Mouse (Mus musculus) liver, postnatal 0 days (tissue): ENCODE measurements at regions not wholly inside any gene's neighbourhood (a gene's known extent, or its start where the extent isn't known, plus 50 kb on each side); places are given as distances from the start of the nearest gene placed in this dataset.

Experiments used
- CTCF ChIP-seq: sonication (generic); IDR thresholded peaks from 2 replicates; pipeline ENCODE4 v1.5.1; 2016; ENCODE audit warnings: antibody characterized with exemption, low read depth
- EP300 ChIP-seq: IDR thresholded peaks from 2 replicates; pipeline ENCODE4 v1.6.1; 2016; ENCODE audit warnings: antibody characterized with exemption, low read depth, mild to moderate bottlenecking

GRCm38 (mm10) chr4:22970495-22970894 lies 482.3 kb upstream of the Pou3f2 start:
- TF ChIP-seq CTCF (no peak), EP300 (no peak)
